Mouse (Mus musculus) adrenal gland, postnatal 4 days (tissue): ENCODE measurements around the gene Fhit. TPM values are rescaled to one million over a fixed set of nuclear protein-coding genes. Genes with fewer than 3 reads are reported as not detected.

Source experiments
- DNase-seq, 2 experiments: peaks; one replicate each; pipeline ENCODE4 v3.0.0; 2021 to 2022; ENCODE audit warnings: low spot score in 2 of 2, mixed read lengths in 2 of 2
- total RNA-seq, 2 experiments: library from RNA; stranded (reverse); gene quantifications; 2 replicates each; pipeline ENCODE4 v1.2.3; 2021

Fhit gene
- total RNA-seq, 2 experiments from 2014 or later = 14.7 to 19.2 TPM

DNA sequence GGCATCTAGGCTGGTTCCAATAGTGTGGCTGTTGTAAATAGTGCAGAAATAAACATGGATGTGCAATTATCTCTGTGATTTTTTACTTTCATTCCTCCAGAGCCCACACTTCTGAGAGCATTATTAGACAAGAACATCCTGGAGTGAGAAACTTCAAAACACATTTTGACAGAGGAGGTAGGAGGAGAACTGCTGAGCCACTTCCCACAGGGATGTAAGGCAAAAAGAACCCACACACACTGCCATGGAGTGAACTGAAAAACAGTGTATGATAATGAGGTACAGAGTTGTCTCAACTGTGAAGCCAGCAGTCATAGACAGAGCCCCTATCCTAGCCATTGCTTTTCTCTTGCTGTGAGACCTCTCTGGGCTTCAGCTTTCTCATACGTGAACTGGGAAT lies 1652.2 kb downstream of the Fhit start:
- DNase-seq = no peak

Other genes starting within 250 kb of the Fhit start
- gene Gm3839, start 194.7 kb upstream of the Fhit start, total RNA-seq = under 1 TPM; 0.31 to 0.42 TPM